Mouse (Mus musculus): ENCODE data around the gene 9530003J23Rik.

DNA sequence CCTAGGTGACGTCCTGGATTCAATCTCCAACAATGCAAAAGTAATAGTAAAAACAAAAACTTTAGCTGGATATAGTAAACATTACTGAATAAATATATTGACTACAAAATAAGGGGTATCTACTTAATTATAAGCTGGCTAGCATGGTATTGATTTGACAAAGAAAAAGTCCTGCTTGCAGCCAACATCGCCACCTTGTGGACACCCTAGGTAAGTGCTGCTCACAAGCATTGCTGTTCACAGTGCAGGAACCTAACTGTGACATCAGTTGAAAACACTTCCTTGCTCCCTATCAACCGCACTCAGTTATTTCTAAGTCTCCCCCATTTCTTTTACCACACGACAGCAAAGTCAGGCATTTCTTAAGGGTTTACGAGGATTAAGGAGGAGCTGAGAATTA lies 21.7 kb downstream of the 9530003J23Rik start:
- TF ChIP-seq USF1 (IDR thresholded peaks at IDR 0.05; ENCODE audit: low read depth): no peak
- TF ChIP-seq REST (IDR thresholded peaks at IDR 0.05; ENCODE audit: insufficient read depth, insufficient read length): no peak
- TF ChIP-seq POLR2A (IDR thresholded peaks at IDR 0.05; ENCODE audit: insufficient read length, low read depth): no peak
- no peak for TF ChIP-seq MYOD1 (IDR thresholded peaks at IDR 0.05; ENCODE audit: control insufficient read depth in 1 of 3, insufficient read length in 2 of 3, low read depth in 2 of 3)
- no peak for TF ChIP-seq TCF12 (IDR thresholded peaks at IDR 0.05; ENCODE audit: insufficient read depth, poor library complexity, severe bottlenecking)
- no peak for TF ChIP-seq POLR2AphosphoS2 (IDR thresholded peaks at IDR 0.05; ENCODE audit: insufficient read length, low read depth)
- no peak for TF ChIP-seq TCF3 (IDR thresholded peaks at IDR 0.05; ENCODE audit: insufficient read length, low read depth)
- TF ChIP-seq MAX (IDR thresholded peaks at IDR 0.05; ENCODE audit: low read depth): no peak

Measured in myocyte (in vitro differentiated cells).